Mouse (Mus musculus): ENCODE data around the gene Slc5a4a.

- TF ChIP-seq MAFK (IDR thresholded peaks at IDR 0.05; ENCODE audit: borderline replicate concordance, low read depth, low read length): no peak
- no peak for TF ChIP-seq JUND (IDR thresholded peaks at IDR 0.05; ENCODE audit: low read depth, low read length)
- no peak for TF ChIP-seq USF1 (IDR thresholded peaks at IDR 0.05; ENCODE audit: low read depth, low read length)
- TF ChIP-seq UBTF (IDR thresholded peaks at IDR 0.05; ENCODE audit: borderline replicate concordance, insufficient read depth, low read depth, low read length): no peak
- no peak for TF ChIP-seq POLR2A (IDR thresholded peaks at IDR 0.05; ENCODE audit: control insufficient read depth in 1 of 2, insufficient read depth in 1 of 2, low read depth in 1 of 2, low read length in 2 of 2, poor library complexity in 1 of 2)
- no peak for TF ChIP-seq ZC3H11A (IDR thresholded peaks at IDR 0.05; ENCODE audit: low read depth, low read length)
- no peak for TF ChIP-seq NELFE (IDR thresholded peaks at IDR 0.05; ENCODE audit: low read depth, low read length)
These were observed at the start of gene Slc5a4a for GRCm38 (mm10) chr10:76147278-76147677.
